Mouse (Mus musculus) ovary, postnatal 14 days (tissue): ENCODE measurements around the gene Tomm7.
"Not testable (repeated sequence)": the region's sequence is repeated elsewhere in the genome, so short reads cannot be mapped to it uniquely, and the experiment has no call there.

Source experiments
- DNase-seq: peaks from one replicate; pipeline ENCODE4 v3.0.0; 2022; ENCODE audit warnings: low spot score

Gene Tomm7

GRCm38 (mm10) chr5:23851160-23851555 lies 7.2 kb upstream of the Tomm7 start:
- not testable (repeated sequence) for DNase-seq

- peak; percentile 92 for DNase-seq
Measured at GRCm38 (mm10) chr5:23850345-23851159, 6.6 kb upstream of the Tomm7 start.

- DNase-seq: no peak
Measured at GRCm38 (mm10) chr5:23845141-23845540, 1.2 kb upstream of the Tomm7 start.

GRCm38 (mm10) chr5:23844531-23844841 lies 525 bp upstream of the Tomm7 start:
- DNase-seq: peak; percentile 44

- DNase-seq: no peak
Measured at GRCm38 (mm10) chr5:23838158-23838557, 5.8 kb downstream of the Tomm7 start.

- not testable (repeated sequence) for DNase-seq
Measured at GRCm38 (mm10) chr5:23835691-23836090, 8.3 kb downstream of the Tomm7 start.

GRCm38 (mm10) chr5:23830897-23831752 lies 12.8 kb downstream of the Tomm7 start:
- no peak for DNase-seq

- DNase-seq: peak; percentile 42
Measured at GRCm38 (mm10) chr5:23826321-23827004, 17.5 kb downstream of the Tomm7 start.

- no peak for DNase-seq
Measured at GRCm38 (mm10) chr5:23824171-23824733, 19.7 kb downstream of the Tomm7 start.

GRCm38 (mm10) chr5:23822306-23822705 lies 21.7 kb downstream of the Tomm7 start:
- DNase-seq: no peak

GRCm38 (mm10) chr5:23816681-23817080 lies 27.3 kb downstream of the Tomm7 start:
- DNase-seq: no peak

- no peak for DNase-seq
Measured at GRCm38 (mm10) chr5:23814841-23815240, 29.1 kb downstream of the Tomm7 start.

GRCm38 (mm10) chr5:23792726-23793125 lies 51.2 kb downstream of the Tomm7 start:
- no peak for DNase-seq

GRCm38 (mm10) chr5:23789078-23789612 lies 54.8 kb downstream of the Tomm7 start:
- DNase-seq: no peak
